Mouse (Mus musculus) right cerebral cortex, adult 2 months (tissue): ENCODE data around the gene Fgd5.
"Not testable (repeated sequence)": the region's sequence is repeated elsewhere in the genome, so short reads cannot be mapped to it uniquely, and the experiment has no call there.

Source experiments
- DNase-seq, 2 experiments: peaks; one replicate each; pipeline ENCODE4 v3.0.0; 2021 to 2022; ENCODE audit warnings: low spot score in 2 of 2

The Fgd5 gene

DNA sequence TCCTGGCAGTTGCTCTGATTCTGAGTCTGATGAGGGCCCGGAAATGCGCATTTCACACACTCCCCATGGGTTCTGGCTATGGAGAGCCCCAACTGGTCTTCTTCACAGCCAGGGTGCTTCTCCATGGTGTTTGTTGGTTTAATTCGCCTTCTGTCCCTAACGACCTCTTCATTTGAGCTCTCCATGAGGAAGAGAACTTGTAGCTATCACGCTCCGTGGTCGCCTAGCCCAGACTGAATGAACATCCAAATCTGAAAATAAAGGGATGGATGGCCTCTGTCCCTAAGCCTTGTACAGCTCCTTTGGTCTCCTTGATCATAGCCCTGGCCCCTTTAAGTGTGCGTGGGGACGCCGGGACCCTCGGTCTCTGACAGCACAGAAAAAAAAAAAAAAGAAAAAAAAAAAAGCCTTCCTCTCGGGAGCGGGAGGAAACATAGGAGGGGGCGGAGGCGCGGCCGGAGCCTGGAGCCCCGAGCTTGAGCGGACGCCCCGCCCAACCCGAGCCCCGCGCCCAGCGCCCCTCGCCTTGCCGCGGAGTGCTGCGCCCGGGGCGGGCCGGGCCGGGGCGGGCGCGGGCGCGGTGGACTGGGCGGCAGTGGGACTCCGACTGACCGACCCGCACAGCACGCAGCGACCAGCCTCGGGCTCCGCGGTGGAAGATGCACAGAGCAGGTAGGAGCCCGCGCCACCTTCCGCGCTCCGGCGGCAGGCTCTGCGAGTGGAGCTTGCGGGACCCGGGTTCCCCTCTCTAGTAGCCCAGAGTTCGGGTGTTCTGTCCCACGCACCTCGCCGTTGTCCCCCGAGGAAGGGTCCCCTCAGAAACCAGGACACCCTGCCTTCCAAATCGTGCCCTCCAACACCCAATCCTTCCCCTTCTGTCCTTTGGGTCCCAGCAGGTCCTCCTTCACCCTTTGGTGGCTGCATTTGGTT is at the start of gene Fgd5:
Fgd5 (plus strand) TSS at position 508 of the 930 bp plus-strand sequence.
- DNase-seq, result no peak

DNA sequence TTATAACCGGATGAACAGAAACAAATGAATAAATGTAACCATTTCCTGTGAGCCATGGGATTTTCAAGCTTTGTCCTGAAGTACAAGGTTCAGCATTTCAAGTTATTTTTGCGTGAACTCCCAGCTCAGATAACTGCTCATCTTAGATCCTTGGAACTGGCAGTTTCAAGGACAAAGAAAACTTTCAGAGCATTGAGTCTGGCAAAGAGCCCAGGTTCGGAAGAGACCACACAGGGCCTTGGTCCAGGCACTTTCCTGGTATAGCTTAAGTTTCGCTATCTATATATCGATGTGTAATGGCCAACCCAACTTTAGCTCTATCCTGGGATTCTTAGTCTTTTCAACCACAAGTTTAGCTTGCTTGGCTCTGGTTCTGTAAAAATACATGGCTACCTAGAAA is 47.4 kb upstream of the Fgd5 start:
- no peak for DNase-seq

DNA sequence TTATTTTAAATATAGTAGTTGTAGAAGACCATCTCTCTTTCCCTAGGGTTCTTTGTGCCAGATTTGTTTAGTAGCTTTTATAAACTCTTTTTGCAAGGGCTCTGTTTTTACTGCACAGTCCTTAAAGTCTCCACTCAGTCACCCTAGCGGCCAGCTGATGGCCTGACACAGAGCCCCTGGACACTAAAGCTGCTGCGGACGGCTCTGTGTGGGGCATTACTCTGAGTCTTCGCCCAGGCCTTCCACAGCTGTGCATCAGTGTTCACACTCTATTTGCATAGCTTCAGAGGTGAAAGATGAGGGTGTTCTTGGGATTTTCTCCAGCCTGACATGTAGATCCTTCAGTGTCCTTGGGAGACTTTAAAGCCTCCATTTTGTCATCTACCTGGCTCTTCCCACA is 40.2 kb upstream of the Fgd5 start:
- no peak for DNase-seq

DNA sequence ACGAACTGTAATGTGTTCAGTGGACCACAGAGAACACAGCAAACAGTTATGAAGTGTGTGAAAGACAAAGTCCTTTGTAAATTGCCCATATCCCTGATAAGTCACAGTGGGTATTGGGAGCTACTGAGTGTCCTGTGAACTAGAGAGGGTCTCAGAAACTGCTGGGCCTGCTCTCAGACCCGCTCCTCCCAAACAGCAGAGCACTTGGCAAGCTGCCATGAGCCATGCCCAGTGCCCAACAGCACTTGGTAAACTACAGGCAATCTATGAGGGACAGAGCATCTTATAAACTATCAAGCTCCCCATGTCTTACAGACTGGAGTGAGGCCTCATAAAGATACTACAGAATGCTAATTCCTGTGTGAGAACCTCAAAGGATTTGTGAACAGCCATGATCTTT is 30.3 kb upstream of the Fgd5 start:
- DNase-seq, result no peak

DNA sequence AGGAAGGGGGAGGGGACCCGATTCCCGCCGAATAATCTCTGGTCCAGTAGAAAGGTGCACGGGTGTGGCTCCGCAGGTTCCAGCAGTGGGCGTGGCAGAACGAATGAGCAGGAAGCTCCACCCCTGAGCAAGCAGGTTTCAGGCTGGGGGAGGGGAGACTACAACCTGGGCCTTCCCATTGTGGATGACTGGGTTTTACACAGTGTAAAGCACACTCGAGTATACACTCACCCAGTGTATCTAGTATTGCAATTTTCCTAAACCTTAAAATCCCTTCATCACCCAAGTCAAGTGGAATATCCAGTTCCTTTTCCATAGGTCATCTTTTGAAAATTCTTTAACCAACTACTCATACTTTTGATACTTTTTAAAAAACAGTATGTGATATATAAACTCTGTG is 20.7 kb upstream of the Fgd5 start:
- DNase-seq, result not testable (repeated sequence)

DNA sequence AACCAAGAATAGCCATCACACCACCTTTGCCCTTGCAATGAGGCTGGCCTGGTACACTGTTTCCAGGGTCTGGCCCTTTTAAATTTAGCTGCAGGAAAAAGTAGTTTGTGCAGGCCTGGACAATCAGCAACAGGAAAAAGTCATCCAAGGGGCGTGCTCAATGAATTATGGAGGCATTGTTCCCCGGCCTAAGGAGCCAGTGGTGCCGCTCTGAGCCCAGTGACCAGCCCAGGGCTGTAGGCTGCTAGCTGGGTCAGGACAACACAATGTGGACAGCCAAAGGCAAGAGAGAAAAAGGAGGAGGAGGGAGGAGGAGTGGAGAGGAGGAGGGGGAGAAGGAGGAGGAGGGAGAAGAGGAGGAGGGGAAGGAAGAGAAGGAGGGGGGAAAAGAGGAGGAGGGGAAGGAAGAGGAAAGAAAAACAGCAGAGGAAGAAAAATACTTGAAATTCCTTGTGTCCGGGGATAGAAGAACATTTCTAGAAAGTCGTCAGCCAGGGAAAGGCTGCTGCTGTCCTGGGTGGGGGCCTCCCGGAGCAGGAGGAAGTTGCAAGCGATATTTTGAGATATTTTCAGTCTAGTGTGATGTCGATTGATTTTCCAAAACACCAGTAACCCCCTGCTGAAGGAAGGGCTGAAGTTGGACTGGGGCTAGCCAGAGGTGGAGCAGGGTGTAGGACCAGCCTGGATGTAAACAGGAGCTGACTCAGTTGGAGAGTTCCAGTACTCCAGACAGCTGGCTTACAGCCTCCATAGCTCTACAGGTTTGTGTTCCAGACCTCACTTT is 18.5 kb upstream of the Fgd5 start:
- DNase-seq, result no peak

DNA sequence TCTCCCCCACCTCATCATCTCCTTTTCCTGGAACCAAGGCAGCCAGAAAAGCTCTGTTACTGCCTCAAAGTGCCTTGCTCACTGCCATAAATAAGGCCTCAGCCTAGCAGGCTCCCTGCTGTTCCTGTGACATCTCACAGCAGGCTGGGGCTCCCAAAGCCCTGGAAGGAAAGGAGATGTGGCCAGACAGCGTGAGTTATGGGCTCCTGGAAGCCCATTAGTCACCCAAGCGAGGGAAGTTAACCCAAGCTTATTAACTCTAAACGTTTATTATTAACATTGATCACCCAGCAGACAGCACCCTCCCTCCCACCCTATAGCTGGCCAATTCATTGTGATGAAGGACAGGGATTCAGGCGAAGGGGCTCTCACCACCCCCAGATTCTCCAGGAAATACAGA is 15.2 kb upstream of the Fgd5 start:
- DNase-seq, result no peak

DNA sequence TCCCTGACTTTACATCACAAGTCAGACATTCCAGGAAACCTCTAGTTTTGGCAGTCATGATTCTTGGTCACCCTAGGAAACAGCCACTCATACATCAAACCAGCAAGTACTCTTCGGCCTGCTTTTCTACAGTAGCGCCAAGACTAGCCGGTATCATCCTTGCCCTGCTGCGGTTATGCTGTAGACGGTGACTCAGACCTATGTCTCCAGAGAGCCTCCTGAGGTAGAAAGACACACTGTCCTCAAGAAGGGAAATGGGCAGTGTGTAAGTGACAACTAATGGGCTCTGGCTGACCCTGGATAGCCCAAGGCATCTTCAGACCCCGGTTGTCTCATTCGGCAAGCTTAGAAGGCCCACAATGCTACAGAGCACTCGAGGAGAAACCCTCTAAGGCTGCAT is 13.6 kb upstream of the Fgd5 start:
- no peak for DNase-seq

DNA sequence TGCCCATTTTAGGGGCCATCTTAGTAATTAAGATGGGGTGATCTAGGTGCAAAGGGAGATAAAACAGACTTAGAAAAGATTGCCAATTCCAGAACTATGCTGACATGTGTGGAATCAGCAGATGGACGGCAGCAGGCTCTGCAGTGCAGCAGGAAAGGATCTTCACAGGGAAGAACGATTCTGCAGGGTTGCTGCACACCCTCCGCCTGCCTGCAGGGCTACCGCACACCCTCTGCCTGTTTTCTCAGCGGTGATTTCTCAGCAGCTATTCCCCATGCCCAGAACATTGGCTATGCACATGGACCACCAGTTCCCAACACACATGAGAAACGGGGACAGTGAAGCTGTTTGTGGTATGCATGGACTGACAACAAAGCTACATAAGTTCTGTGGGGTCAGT is 12.7 kb upstream of the Fgd5 start:
- no peak for DNase-seq

DNA sequence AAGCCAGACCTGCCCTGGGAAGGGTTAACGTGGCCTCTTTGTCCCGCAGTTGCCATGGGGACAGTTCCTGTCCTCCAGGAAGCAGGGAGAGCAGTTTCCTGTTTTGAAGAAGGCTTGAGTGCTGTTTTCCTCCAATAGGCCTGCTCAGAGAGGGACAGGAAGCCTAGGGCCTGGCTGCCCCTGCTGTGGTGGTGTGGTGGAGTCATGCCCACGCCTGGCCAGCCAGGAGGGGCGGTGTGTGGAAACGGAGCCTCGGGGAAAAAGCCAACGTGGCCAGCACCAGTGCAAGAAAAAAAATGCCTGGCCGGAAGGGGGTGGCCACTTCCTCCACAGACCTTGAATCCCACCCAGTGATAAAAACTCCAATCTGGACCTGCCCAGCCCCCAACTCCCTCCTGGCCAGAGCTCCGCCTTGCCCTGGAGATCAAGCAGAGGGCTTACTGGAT is 6.5 kb upstream of the Fgd5 start:
- DNase-seq, result no peak

DNA sequence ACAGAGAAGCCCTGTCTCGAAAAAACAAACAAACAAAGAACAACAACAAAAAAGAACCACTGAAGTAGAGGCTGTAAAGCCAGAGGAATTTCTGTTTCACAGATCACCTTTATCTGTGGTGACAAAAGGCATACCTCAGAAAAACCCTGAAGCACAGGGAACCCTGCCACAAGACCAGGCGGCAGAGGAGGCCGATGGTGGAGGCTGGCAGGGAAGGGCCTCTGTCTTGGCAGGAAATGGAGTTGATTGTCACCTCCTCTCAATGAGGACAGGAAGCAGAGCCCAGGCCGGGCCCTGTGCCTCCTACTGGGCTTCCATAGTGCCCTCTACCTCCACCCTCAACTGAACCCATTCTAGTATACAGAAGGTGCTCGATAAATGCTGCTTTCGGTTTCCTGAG is 4.7 kb upstream of the Fgd5 start:
- DNase-seq, result no peak

DNA sequence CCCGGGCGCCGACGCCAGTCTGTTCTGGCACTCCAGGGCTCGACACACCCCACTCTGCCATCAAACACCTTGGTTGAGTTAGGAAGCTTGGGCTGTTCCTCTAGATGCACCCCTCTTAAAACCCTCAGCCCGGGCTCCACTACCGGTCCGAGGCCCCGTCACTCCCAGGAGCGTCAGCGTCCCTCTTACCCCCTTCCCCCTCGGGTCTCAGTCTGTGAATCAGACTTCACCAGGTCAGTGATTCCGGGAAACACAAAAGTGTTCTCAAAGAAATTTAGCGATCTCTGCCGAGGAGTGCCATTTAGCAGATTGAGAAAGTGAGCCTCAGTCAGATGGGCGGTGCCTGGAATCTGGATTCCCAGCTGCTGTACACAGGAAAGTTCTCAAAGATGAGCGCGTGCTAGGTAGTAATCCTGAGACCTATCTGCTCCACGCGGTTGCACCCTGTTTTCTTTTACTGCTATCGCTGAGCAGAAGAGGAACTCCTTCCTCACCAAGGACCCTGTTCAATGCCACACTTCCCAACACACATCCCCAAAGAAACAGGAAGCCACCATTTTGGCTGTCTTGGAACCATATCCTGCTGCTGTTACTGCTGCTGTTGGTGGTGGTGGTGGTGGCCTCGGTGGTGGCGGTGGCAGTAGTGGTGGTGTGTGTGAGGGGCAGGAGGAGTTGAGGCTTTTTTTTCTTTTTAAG is 771 bp downstream of the Fgd5 start:
- no peak for DNase-seq

DNA sequence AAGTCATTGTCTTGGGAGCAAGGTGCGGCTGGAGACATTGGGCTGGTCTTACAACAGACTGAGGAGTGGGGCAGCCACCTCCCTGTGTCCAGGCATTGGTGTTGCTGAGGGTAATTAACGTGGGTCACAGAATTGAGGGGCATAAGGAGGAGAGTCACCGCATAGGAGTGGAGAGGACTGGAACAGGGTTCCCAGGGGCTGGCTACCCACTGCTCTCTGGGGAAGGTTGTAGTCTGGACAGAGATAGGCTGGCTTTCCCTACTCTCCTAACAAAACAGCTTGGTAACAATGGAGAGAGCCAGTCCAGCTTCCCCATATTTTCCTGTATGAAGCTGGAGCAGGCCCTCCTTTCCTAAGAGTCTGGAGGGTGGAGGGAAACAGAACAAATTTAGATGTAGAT is 1.3 kb downstream of the Fgd5 start:
- DNase-seq, result no peak

DNA sequence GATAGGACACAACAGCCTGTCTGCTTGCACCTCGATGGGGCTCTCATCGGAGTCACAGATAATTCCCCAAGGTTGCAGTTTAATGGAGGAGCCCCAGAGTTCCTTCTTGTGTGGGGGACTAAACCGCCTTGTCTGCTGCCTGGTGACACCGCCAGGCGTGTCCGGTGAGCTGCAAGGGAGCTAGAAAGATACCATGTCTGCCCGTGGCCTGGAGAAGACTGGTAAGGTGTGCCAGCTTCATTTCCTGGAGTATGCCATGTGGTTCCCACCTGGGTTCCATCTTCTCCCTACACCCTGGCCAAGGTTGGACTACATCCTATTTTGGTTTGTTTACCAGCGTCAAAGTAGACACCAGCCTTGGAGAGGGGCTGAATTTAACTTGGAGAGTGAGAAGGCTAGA is 11.4 kb downstream of the Fgd5 start:
- DNase-seq, result no peak

DNA sequence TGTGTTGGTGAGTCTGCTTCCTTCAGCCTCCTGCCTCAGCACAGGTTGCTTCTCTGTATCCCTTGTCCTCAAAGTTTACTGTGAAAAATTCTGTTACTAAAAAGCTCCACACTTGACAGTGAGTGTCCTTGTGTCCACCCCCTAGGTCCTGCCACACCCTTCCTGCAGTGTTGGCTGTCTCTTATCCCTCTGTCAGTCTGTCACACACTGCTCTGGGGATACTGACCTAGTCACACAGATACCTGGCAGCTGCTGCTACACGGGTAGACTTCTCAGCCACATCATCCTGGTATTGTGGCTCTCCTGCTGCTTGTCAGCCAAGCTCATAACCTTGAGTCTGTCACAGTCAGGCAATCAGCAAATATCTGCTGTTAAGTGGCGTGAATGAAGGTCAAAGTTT is 14.1 kb downstream of the Fgd5 start:
- DNase-seq, result no peak

DNA sequence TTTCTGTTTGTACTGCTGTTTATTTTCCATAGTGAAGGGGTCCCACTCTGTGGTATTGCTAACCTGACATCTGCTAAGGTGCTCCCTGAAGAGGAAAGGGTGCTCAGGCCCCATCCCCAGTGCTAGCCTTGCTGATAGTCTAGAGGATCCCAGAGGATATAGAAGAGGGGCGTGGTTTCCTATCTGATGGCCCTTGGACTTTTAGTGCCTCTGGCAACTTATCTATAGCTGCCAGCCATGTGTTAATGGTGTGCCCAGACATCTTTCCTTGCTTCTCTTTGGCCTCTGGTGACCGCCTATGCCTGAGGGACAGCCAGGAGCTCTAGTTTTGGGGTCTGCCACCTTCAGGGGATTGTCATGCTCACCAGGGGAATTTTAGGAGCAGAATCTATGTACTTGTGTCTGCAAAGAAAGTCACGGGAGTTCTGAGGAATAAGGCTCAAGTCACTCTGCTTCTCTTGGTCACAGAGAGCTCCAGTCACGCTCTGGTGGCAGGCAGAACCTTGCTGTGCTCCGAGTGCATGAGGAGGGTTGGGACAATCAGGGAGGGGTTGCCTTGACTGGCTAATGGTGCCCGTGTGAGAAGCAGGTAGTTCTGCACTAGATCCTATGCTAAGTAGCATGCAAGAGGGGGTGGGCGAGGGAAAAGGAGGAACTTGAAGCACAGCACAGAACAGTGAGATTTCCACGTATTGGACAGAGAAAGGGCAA is 15.3 kb downstream of the Fgd5 start:
- no peak for DNase-seq

DNA sequence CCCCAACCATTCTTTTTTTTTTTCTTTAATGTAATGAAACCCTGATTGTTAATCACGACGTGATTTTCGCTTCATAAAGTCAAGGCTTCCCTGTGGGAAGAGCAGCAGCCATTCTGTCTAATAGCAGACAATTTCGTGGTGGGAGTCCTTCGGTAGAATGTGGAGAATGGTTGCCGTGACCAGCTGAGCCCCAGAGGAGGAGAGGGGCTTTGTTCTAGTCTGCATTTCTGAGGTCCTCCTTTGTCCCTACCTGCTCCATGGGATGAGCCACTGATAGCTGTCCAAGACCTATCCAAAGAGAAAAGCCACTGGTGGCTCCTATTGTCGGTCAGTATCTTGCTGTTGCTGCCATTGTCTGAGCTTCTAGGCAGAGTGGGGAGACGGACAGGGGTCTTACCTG is 17.4 kb downstream of the Fgd5 start:
- no peak for DNase-seq

DNA sequence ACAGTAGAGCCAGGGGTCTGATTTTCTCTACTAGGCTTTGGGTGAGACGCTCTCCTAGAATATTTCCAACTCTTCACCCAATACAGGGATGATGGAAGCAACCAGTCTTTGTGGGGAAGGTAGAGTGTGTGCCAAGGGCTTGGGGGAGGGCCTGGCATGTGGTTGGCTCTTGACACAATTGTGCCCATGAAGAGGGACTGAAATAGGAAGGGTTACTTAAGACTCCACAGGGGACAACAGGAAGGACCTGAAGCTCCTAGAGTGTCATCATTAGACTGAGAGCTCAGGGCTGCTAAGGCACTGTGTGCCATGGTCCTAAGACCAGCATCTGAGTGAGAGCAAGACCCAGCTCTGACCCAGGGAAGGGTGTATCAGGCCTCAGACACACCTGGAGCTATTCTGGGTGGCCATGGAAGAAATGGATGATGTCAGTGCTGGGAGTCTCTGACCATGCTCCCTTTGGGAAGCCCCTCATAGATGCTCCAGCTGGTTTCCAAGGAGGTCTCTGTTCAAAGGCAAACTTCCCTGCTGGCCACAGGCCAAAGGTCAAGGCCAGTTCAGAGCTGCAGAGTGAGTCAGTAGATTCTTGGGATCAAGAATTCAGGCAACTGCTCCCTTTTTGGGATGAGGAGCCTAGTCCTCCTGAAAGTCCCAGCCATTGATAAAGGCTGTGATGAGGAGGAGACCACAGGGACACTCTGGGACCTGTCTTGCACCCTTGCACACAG is 24.0 kb downstream of the Fgd5 start:
- no peak for DNase-seq

DNA sequence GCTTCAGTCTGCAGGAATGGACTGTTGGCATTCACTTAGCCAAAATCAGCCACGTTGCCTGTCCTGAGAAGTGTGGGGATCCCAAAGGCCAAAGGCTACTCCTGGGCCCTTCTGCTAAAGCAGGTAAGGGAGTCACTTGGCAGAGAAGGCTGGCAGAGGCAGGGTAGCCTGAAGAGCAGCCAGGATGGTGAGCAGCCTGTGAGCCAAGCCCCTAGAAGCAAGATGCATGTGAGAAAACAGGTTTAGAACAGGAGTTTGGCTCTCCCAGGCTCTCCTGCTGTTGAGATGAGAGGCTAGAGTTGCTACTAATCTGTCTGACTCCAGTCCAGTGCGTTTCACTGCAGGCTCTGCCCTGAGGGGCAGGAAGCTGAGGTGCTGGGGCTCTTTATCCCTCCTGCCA is 25.0 kb downstream of the Fgd5 start:
- DNase-seq, result no peak

DNA sequence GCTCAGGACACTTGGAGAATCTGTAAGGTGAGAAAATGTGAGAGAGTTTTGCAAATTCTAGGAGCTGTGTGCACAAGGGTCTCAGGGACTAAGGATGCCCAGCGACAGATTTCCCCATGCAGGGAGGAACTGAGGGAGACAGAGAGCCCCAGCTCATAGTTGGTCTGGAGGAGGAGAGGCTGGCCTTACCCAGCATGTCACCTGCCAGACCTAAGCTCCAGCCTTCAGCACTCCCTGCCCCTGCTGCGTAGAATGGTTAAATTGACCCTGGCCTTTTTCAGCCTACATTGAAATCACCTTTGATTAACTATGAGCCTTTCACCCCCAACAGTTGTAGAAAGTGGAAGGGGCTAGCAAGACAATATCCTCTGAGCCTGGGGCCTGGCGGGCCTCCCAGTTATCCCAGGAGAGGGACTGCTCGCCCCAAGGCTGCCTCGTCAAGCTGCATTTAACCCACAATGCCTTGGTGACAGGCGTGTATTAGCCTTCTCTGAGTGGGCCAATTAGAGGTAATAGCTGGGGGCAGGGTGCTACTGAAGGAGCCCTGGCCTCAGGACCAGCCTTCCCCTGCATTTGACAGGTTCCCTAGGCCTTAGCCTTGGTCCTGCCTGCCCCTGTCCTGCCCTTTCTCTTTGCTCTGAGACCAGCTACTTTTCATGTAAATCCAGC is 25.6 kb downstream of the Fgd5 start:
- no peak for DNase-seq

DNA sequence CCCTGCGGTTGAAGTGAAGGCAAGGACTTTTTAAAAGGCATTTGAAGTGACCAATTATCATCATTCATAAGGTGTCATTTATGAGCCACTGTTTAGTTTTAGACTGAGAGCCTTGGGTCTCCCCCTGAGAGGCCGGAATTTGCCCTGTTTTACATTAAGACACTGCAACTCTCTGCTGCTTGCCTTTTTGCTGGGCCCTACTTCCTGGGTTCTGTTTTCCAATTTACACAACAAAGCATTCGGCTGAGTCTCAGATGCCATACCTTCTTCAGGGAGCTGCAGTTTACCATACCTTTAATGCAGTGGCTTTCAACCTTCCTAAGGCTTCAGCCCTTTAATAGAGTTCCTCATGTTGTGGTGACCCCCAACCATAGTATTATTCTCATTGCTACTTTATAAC is 26.1 kb downstream of the Fgd5 start:
- no peak for DNase-seq
